Mouse (Mus musculus): ENCODE measurements around the gene Grm1. TPM values are rescaled to one million over a fixed set of nuclear protein-coding genes. Genes with fewer than 3 reads are reported as not detected.
A peak's percentile ranks its signal among the peaks of the same experiment; 100 is the strongest.

The Grm1 gene
- total and polyA plus RNA-seq, 2 experiments from 2014 or later, result 13.9 to 29.8 TPM

DNA sequence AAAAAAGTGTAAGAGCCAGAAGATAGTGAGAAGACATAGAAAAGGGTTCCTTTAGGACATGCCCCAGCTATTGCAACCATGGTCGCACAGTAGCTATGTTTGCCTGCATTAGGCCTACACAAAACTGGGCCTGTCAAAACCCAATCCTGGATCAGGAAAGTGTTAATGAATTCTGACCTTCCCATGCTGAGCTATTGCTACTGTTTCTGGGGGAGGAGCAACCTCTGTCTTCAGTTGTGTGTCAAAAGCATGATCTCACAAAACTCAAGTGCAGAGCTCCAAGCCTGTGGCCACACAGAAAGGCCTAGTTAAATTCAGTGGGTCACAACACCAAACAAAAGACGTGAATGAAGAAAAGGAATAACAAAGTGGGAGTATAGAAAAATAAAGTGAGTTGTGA is 152.5 kb downstream of the Grm1 start:
- no peak overlapping the region for H3K4me2 ChIP-seq (ENCODE audit: low read depth, low read length)
- no peak for DNase-seq (ENCODE audit: low spot score)
- TF ChIP-seq CTCF (IDR thresholded peaks at IDR 0.05; ENCODE audit: low read depth), result no peak

DNA sequence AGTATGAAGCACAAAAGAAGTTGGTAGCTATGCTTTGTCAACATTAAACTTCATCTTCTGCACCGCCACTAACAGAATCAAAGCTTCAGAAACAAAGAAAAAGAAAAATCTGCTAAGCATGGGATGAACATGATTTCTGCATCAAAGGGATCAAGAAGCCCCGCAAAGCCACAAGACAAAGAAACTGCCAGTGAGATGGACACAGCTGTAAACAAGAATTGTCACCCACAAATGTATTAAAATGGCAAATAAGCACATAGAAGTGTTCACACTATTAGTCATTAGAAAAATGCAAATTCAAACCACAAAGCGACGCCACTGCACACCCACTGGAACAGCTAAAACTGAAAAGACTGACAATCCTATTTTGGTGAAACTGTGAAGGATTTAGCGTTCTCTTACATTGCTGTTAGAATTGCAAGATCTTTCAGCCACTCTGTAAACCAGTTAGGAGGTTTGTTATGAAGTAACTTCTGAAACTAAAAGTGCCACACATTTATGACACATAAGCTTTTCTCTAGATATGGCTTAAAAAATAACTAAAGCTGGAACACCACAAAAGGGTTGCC is 153.3 kb downstream of the Grm1 start:
- no peak overlapping the region for H3K4me3 ChIP-seq (ENCODE audit: low read length)
- DNase-seq (ENCODE audit: low spot score) (no peak), ATAC-seq (no peak)
- H3K9me3 ChIP-seq (ENCODE audit: low read length), result no peaks in the 10 kb centered on the region
- WGBS, result 55% methylated on average over 5 of the region's 5 CpGs
- H3K27me3 ChIP-seq (ENCODE audit: insufficient read depth, low read length), result no peaks in the 10 kb centered on the region
- H3K4me2 ChIP-seq (ENCODE audit: low read depth, low read length), result no peak overlapping the region
- H3K4me1 ChIP-seq (ENCODE audit: insufficient read depth, low read length), result no peaks in the 10 kb centered on the region
- H3K9ac ChIP-seq (replicated peaks; ENCODE audit: low read length), result no peak overlapping the region
- no peak overlapping the region for H3K27ac ChIP-seq
- TF ChIP-seq CTCF (IDR thresholded peaks at IDR 0.05; ENCODE audit: low read depth), result no peak
- H3K36me3 ChIP-seq (ENCODE audit: insufficient read depth, low read length), result no peaks in the 10 kb centered on the region

More for the DNA sequence above, 152.5 kb downstream of the Grm1 start:
- Histone ChIP-seq H3K9ac (replicated peaks; ENCODE audit: low read length) (no peak overlapping the region), H3K27me3 (ENCODE audit: insufficient read depth, low read length) (no peaks in the 10 kb centered on the region), H3K4me1 (ENCODE audit: insufficient read depth, low read length) (no peaks in the 10 kb centered on the region), H3K9me3 (ENCODE audit: low read length) (no peaks in the 10 kb centered on the region), H3K4me3 (ENCODE audit: low read length) (no peak overlapping the region), H3K36me3 (ENCODE audit: insufficient read depth, low read length) (no peaks in the 10 kb centered on the region), H3K27ac (no peak overlapping the region)
- no peak for ATAC-seq
- 53% methylated on average over 2 of the region's 2 CpGs for WGBS

DNA sequence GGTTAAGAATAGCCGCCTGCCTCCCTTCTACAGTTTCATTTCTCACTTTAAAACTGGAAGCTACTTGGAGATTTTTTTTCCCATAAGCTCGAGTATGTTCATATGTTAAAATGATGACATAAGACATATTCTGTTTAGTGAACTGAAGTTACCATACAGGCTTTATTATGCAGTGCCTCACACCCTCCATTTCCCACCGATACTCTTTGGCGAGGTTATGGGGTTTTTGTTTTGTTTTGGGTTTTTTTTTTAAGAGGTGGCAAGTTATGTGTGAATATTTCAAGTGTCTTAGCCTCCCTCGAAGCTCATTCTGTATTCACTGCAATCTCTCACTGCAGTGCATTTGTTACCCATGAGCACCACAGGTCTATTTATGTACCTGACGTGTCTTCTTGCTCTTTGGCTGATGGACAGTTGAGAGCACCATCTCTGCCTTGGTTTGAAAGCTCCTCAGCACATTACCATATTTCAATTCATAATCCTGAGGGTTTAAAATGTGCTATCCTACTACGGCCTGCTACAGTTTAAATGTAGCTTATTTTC is 164.2 kb downstream of the Grm1 start:
- no peak overlapping the region for H3K9ac ChIP-seq (replicated peaks; ENCODE audit: low read length)
- 80% methylated on average over 7 of the region's 7 CpGs for WGBS
- TF ChIP-seq CTCF (IDR thresholded peaks at IDR 0.05; ENCODE audit: low read depth), result no peak
- H3K4me3 ChIP-seq (ENCODE audit: low read length), result no peak overlapping the region
- no peak overlapping the region for H3K4me2 ChIP-seq (ENCODE audit: low read depth, low read length)
- DNase-seq (ENCODE audit: low spot score) (no peak), ATAC-seq (no peak)
- no peaks in the 10 kb centered on the region for H3K9me3 ChIP-seq (ENCODE audit: low read length)
- no peak overlapping the region for H3K27ac ChIP-seq
- H3K36me3 ChIP-seq (ENCODE audit: insufficient read depth, low read length), result no peaks in the 10 kb centered on the region
- H3K4me1 ChIP-seq (ENCODE audit: insufficient read depth, low read length), result no peaks in the 10 kb centered on the region
- no peaks in the 10 kb centered on the region for H3K27me3 ChIP-seq (ENCODE audit: insufficient read depth, low read length)

DNA sequence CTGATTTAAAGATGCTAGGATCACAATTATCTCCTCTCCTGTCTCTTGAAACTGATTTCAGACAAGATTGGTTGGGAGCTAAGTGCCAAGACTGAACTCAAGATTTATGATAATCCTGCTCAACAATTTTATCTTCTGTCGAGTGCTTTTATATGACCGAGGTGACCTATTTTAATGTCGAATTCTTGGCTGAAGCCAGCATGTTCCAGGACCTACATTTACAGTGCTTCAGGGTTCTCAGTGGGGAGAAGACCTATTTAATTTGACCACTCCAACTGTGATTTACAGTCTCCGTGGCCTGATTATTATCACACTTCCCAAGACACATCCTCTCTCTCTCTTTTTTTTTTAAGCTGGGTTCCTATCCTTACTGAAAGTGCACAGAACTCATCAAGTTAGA is 168.5 kb downstream of the Grm1 start:
- H3K36me3 ChIP-seq (ENCODE audit: insufficient read depth, low read length), result no peaks in the 10 kb centered on the region
- H3K9me3 ChIP-seq (ENCODE audit: low read length), result no peaks in the 10 kb centered on the region
- H3K27ac ChIP-seq, result no peak overlapping the region
- no peak for ATAC-seq
- no peaks in the 10 kb centered on the region for H3K4me1 ChIP-seq (ENCODE audit: insufficient read depth, low read length)
- H3K4me3 ChIP-seq (ENCODE audit: low read length), result no peak overlapping the region
- H3K9ac ChIP-seq (replicated peaks; ENCODE audit: low read length), result no peak overlapping the region
- TF ChIP-seq CTCF (IDR thresholded peaks at IDR 0.05; ENCODE audit: low read depth), result no peak
- no peak for DNase-seq (ENCODE audit: low spot score)
- H3K4me2 ChIP-seq (ENCODE audit: low read depth, low read length), result no peak overlapping the region
- 72% methylated on average over 4 of the region's 4 CpGs for WGBS
- no peaks in the 10 kb centered on the region for H3K27me3 ChIP-seq (ENCODE audit: insufficient read depth, low read length)

DNA sequence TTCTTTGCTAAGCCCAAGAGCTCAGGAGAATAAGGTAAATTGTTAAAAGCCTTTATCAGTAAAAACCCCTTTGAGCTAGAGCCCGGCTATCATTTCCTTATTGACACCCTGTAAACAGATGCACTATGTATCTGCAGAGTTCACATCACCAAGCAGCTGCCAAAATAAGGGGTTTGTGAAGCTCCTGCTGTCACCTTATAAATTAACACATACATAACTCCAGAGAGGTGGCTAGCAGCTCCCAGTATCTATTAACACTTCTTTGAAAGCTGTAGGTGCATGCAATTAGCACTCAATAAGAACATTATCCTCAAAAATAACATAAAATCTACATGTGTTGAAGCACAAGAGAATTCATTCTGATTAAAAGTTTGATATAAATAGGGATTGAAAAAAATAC is 191.9 kb downstream of the Grm1 start:
- Histone ChIP-seq H3K4me3 (ENCODE audit: low read length) (no peak overlapping the region), H3K4me1 (ENCODE audit: insufficient read depth, low read length) (no peaks in the 10 kb centered on the region), H3K9me3 (ENCODE audit: low read length) (no peaks in the 10 kb centered on the region), H3K4me2 (ENCODE audit: low read depth, low read length) (no peak overlapping the region), H3K27me3 (ENCODE audit: insufficient read depth, low read length) (no peaks in the 10 kb centered on the region), H3K27ac (no peak overlapping the region), H3K36me3 (ENCODE audit: insufficient read depth, low read length) (no peaks in the 10 kb centered on the region), H3K9ac (replicated peaks; ENCODE audit: low read length) (no peak overlapping the region)
- no peak for TF ChIP-seq CTCF (IDR thresholded peaks at IDR 0.05; ENCODE audit: low read depth)
- DNase-seq (ENCODE audit: low spot score) (no peak), ATAC-seq (no peak)
- 79% methylated on average over 1 of the region's 1 CpGs for WGBS

DNA sequence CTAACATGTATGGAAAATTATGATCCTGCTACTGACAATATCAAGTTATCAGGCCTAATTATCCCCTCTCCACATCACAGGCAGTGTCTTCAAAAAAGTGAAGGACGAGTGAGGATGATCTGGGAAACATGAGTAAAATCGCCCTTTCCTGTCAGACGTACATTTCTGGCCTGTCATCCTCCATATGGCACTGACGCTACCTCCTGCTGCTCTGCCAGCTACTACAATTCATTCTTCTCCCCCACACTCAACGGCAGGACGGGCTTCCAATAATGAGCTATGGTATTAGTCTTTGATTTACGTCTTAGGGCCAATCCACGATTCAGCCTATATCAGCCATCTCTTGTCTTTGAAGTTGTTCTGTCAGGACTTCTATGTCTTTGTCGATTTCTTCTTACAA is 193.6 kb downstream of the Grm1 start:
- Histone ChIP-seq H3K9ac (replicated peaks; ENCODE audit: low read length) (no peak overlapping the region), H3K27me3 (ENCODE audit: insufficient read depth, low read length) (no peaks in the 10 kb centered on the region), H3K4me2 (ENCODE audit: low read depth, low read length) (no peak overlapping the region), H3K4me3 (ENCODE audit: low read length) (no peak overlapping the region), H3K36me3 (ENCODE audit: insufficient read depth, low read length) (no peaks in the 10 kb centered on the region), H3K9me3 (ENCODE audit: low read length) (no peaks in the 10 kb centered on the region), H3K4me1 (ENCODE audit: insufficient read depth, low read length) (no peaks in the 10 kb centered on the region), H3K27ac (no peak overlapping the region)
- 49% methylated on average over 9 of the region's 9 CpGs for WGBS
- ATAC-seq (no peak), DNase-seq (ENCODE audit: low spot score) (peak; percentile 25)
- no peak for TF ChIP-seq CTCF (IDR thresholded peaks at IDR 0.05; ENCODE audit: low read depth)

DNA sequence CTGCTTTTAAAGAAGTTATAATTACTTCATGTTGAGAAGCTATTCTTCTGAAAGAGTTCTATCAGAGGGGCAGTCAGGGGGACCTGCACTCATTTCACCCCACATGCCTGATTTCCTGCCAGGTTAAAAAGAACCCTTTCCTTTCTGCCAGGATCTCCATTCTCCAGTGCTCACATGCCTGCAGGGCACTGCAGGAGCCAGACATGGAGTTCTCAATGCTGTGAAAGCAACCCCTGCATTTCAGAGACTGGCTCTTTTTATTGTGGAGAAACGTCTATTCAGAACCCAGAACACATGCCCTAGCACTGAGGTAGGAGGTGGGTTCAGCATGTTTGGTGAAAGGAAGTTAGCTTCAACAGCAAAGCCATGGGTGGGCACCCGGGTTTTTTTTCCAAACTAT is 197.2 kb downstream of the Grm1 start:
- WGBS, result 12% methylated on average over 2 of the region's 2 CpGs
- TF ChIP-seq CTCF (IDR thresholded peaks at IDR 0.05; ENCODE audit: low read depth), result no peak
- no peak for ATAC-seq

More for the DNA sequence above, 197.2 kb downstream of the Grm1 start:
- H3K27me3 ChIP-seq (ENCODE audit: insufficient read depth, low read length), result no peaks in the 10 kb centered on the region
- no peak for DNase-seq (ENCODE audit: low spot score)
- H3K4me1 ChIP-seq (ENCODE audit: insufficient read depth, low read length), result no peaks in the 10 kb centered on the region
- H3K36me3 ChIP-seq (ENCODE audit: insufficient read depth, low read length), result no peaks in the 10 kb centered on the region
- no peak overlapping the region for H3K4me3 ChIP-seq (ENCODE audit: low read length)
- H3K4me2 ChIP-seq (ENCODE audit: low read depth, low read length), result no peak overlapping the region
- no peak overlapping the region for H3K27ac ChIP-seq
- no peak overlapping the region for H3K9ac ChIP-seq (replicated peaks; ENCODE audit: low read length)
- H3K9me3 ChIP-seq (ENCODE audit: low read length), result no peaks in the 10 kb centered on the region

All from hindbrain, postnatal 0 days (tissue).